Mouse (Mus musculus): ENCODE measurements around the gene Slc6a12. TPM values are rescaled to one million over a fixed set of nuclear protein-coding genes. Genes with fewer than 3 reads are reported as not detected.

The Slc6a12 gene
- polyA plus RNA-seq, 1 experiment from 2014 or later: 0.44 TPM

Small RNA genes within 50 kb of the gene (microRNA-seq; reads per million reads assigned to microRNA genes)
- gene Gm24855: not detected

Other genes with a start within 250 kb of the Slc6a12 start
- 12.0 and 13.1 TPM in 2 replicates for gene Mical3, start 212.1 kb upstream of the Slc6a12 start, polyA plus RNA-seq (2015; fragmentation: Nextera tagmentation; extraction: Ambion mirVana)
- gene Pex26, start 159.4 kb upstream of the Slc6a12 start, polyA plus RNA-seq (2015; fragmentation: Nextera tagmentation; extraction: Ambion mirVana): 10.5 TPM in 2 replicates
- gene Tuba8, start 132.4 kb upstream of the Slc6a12 start, polyA plus RNA-seq (2015; fragmentation: Nextera tagmentation; extraction: Ambion mirVana): 0.22 and 0.43 TPM in 2 replicates
- gene Usp18, start 97.2 kb upstream of the Slc6a12 start, polyA plus RNA-seq (2015; fragmentation: Nextera tagmentation; extraction: Ambion mirVana): 2.1 and 3.2 TPM in 2 replicates
- gene Slc6a13, start 42.8 kb upstream of the Slc6a12 start, polyA plus RNA-seq (2015; fragmentation: Nextera tagmentation; extraction: Ambion mirVana): 21.6 and 22.2 TPM in 2 replicates
- 0.14 and 0.21 TPM in 2 replicates for gene Iqsec3, start 130.6 kb downstream of the Slc6a12 start, polyA plus RNA-seq (2015; fragmentation: Nextera tagmentation; extraction: Ambion mirVana)

Measured in kidney, embryonic 15.5 days (tissue).